Mouse (Mus musculus): ENCODE measurements around the gene Exosc3.

Exosc3 gene

DNA sequence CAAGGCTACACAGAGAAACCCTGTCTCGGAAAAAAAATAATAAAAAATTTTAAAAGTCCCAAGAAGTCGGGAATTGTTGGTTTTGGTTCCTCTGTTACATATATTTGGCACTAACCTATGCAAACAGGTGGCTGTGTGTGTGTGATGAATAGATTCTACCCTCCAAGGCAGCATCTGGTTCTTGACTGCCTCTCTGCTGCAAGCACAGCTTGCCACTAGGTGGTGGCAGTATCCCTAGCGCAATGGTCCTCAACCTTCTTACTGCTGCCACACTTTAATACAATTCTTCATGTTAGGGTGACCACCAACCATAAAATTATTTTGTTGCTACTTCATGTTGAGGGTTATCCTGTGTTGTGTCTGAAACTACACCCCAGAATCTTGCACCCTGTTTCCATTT, 56.2 kb downstream of the Exosc3 start:
- intact Hi-C loops (cut with DNase I), result no loop called here

DNA sequence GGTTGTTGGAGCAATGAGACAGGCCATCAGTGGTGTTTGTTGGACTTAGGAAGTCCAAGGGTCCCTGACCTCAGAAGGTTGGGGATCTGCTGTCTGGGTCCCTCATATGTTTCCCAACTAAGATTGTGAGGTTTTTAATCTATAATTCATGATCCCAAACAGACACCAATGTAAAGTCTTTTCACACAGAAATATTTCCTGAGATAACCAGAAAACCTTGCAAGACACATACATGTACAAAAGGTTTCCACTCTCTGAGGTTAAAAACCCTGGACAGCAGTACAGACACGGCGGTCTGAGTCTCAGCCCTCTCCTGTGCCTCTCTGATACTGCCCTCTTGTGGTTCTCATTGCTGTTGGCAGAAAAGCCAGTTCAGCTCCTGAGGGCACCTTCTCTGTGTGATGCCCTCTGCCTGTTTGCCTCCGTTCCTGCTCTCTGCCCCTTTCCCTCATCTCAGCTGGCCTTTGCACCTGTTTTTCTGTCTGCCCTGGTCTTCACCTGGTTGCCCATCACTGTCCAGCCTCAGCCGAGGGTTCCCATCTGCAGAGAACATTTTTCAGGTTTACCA, 62.5 kb downstream of the Exosc3 start:
- intact Hi-C loops (cut with DNase I), result loop anchor here (1.0 to 5.0 kb wide), 4 partner anchors 115 to 262 kb away; partner anchors contain the start of gene Polr1e

DNA sequence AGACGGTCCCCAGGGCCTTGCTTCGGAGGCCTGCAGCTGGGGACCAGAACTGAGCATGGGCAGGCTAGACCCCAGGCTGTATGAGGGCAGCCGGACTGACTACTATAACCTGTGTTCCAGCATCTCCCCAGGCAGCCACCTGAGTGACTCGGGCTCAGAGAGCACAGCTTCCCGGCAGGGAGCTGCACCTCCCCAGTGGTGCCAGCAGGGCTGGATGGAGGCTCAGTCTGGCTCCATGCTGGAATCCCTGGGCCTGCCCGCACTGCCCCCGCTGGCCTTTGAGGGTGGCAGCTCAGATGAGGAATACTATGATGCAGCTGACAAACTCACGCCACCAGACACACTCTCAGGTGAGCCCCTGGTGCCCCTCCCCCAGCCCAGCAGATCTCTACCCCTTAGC, 63.2 kb downstream of the Exosc3 start:
- intact Hi-C loops (cut with DNase I), result loop anchor here (5.0 kb wide), 1 partner anchor 167 kb away; no protein-coding TSS in a partner anchor

DNA sequence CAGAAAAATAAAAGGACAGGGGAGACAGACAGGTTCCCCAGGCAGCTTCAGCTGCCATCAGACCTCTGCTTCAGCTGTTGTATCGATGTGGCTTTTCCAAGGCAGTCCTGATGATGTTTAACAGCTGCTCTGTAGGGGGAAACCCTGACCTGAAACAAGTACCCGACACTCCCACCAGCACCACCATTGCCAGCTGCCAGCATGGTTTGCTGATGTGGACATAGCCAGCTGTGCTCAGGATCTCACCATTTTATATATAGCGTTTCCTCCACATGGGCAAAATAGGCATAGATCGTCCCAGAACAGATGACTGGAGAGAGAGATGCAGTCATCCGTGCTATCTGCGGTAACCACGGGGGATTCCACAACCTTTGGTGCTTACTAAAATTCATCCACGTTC, 66.8 kb downstream of the Exosc3 start:
- intact Hi-C loops (cut with DNase I), result loop anchor here (5.0 kb wide), 1 partner anchor 163 kb away; no protein-coding TSS in a partner anchor

DNA sequence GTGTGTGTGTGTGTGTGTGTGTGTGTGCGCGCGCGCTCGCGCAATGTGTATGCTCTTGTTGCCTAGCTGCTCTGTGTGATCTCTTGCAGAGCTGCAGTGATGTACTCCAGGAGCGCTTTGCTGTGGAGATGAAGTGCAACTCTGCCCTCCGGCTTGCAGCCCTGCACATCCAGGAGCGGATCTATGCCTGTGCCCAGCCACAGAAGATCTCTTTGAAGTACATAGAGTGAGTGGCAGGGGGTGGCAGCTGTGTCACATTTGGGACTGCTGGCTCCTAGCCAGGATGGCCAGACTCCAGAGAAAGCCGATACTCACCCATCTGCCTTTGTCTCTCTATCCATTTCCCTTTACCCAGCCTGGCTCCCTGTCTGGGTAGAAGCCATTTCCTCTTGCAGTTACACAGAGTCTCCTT, 71.5 kb downstream of the Exosc3 start:
- intact Hi-C loops (cut with DNase I), result no loop called here

DNA sequence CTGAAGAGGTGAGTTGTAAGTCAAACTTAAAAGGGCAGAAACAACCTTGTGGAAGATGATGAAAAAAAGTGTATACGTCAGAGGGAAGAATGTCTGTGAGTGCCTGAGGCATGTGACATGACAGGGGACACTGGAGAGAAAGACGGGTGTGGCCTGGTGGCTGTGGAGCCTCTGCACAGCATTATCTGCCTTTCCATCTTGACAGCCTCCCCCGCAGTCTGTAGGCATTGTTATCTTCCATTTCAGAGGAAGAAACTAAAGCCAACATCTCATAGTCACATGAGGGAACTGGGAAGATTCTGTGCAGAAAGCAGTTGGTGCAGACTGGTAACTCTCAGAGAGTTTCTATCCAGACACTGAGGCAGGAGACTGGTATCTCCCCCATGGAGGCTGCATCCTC, 74.6 kb downstream of the Exosc3 start:
- intact Hi-C loops (cut with DNase I), result no loop called here

All from adrenal gland (tissue).